Mouse (Mus musculus) ES-Bruce4 (cell line): ENCODE results near the gene Lamc2. TPM values are rescaled to one million over a fixed set of nuclear protein-coding genes. Genes with fewer than 3 reads are reported as not detected.

Source experiments
- H3K27ac ChIP-seq: 2 replicates; pipeline ENCODE4 v1.5.1; 2012; ENCODE audit warnings: low read length, inconsistent platforms; ENCODE audit not compliant: insufficient read depth
- H3K27me3 ChIP-seq: 2 replicates; pipeline ENCODE4 v1.6.1; 2012; ENCODE audit warnings: mild to moderate bottlenecking, low read length, inconsistent platforms; ENCODE audit not compliant: control insufficient read depth, poor library complexity, insufficient read depth, severe bottlenecking
- H3K36me3 ChIP-seq: 2 replicates; pipeline ENCODE4 v1.6.1; 2012; ENCODE audit warnings: inconsistent platforms, mild to moderate bottlenecking, low read length, moderate library complexity; ENCODE audit not compliant: control insufficient read depth, poor library complexity, insufficient read depth, severe bottlenecking
- H3K4me1 ChIP-seq: one replicate; pipeline ENCODE4 v1.8.1; 2011; ENCODE audit warnings: low read length; ENCODE audit not compliant: control insufficient read depth, insufficient read depth
- H3K4me3 ChIP-seq: 2 replicates; pipeline ENCODE4 v1.5.1; 2011; ENCODE audit warnings: low read depth, mild to moderate bottlenecking, low read length
- H3K9ac ChIP-seq: 2 replicates; pipeline ENCODE4 v1.6.1; 2012; ENCODE audit warnings: low read depth, mild to moderate bottlenecking, inconsistent platforms; ENCODE audit not compliant: poor library complexity, severe bottlenecking
- H3K9me3 ChIP-seq: replicated peaks from 2 replicates; pipeline ENCODE4 v1.6.1; 2012; ENCODE audit warnings: mild to moderate bottlenecking, low read length, inconsistent platforms; ENCODE audit not compliant: control insufficient read depth, poor library complexity, insufficient read depth, severe bottlenecking
- CTCF ChIP-seq: IDR thresholded peaks from one replicate; pipeline ENCODE4 v1.8.1; 2011; ENCODE audit warnings: low read depth, low read length
- EP300 ChIP-seq: IDR thresholded peaks from 2 replicates; pipeline ENCODE4 v1.6.1; 2011; ENCODE audit warnings: low read depth, low read length; ENCODE audit not compliant: insufficient read depth
- POLR2A ChIP-seq: IDR thresholded peaks from one replicate; pipeline ENCODE4 v1.8.1; 2011; ENCODE audit warnings: low read length; ENCODE audit not compliant: insufficient read depth
- polyA plus RNA-seq: library from polyadenylated mRNA; stranded (reverse); fragments of >200 nt; gene quantifications from 2 replicates; pipeline ENCODE4 v1.2.4, GENCODE M21; 2011; ENCODE audit warnings: low read depth; ENCODE audit not compliant: missing spikeins, insufficient read depth, insufficient read length

Lamc2 gene
- polyA plus RNA-seq, 1 experiment, result 46.1 TPM

DNA sequence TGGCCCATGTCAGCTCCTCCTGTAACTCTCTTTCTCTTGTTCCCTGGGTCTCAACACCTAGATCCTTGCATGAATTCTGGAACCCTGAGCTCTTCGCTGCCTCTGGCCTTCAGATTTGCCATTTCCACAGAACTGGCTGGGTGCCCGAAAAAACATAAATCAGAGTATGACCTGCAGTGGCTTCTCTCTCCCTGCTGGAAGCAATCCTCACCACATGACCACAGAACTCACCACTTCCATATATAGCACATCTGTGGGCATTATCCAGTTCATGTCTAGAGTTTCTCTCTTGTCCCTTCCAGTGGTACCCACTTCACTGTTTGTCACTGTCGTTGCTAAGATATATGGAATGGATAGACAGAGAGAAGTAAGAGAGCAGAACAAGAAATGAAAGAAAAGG, 13.0 kb downstream of the Lamc2 start:
- Histone ChIP-seq H3K4me3 (no peak overlapping the region), H3K4me1 (peaks cover 3% of the 10 kb centered on the region), H3K9ac (no peak overlapping the region), H3K36me3 (no peaks in the 10 kb centered on the region), H3K27me3 (no peaks in the 10 kb centered on the region), H3K9me3 (no peaks in the 10 kb centered on the region), H3K27ac (no peak overlapping the region)
- TF ChIP-seq CTCF (no peak), POLR2A (no peak), EP300 (no peak)

- Histone ChIP-seq H3K9ac (no peak overlapping the region), H3K27ac (peak overlapping the region; percentile 47; the same call in 1 of the 2 replicates)
These were observed 13.9 kb downstream of the Lamc2 start for GRCm38 (mm10) chr1:153172291-153172731.

GRCm38 (mm10) chr1:153171011-153171410, 15.2 kb downstream of the Lamc2 start:
- Histone ChIP-seq H3K4me3 (no peak overlapping the region), H3K27ac (no peak overlapping the region), H3K4me1 (peaks cover 3% of the 10 kb centered on the region), H3K9ac (no peak overlapping the region), H3K36me3 (no peaks in the 10 kb centered on the region), H3K9me3 (no peaks in the 10 kb centered on the region), H3K27me3 (no peaks in the 10 kb centered on the region)
- TF ChIP-seq POLR2A (no peak), EP300 (no peak), CTCF (no peak)

More at GRCm38 (mm10) chr1:153172291-153172731, 13.9 kb downstream of the Lamc2 start:
- no peak overlapping the region for H3K4me3 ChIP-seq
- H3K27me3 ChIP-seq, result no peaks in the 10 kb centered on the region
- no peak for TF ChIP-seq CTCF
- TF ChIP-seq EP300, result no peak
- no peak for TF ChIP-seq POLR2A
- peaks cover 3% of the 10 kb centered on the region for H3K4me1 ChIP-seq
- no peaks in the 10 kb centered on the region for H3K36me3 ChIP-seq
- H3K9me3 ChIP-seq, result no peaks in the 10 kb centered on the region

DNA sequence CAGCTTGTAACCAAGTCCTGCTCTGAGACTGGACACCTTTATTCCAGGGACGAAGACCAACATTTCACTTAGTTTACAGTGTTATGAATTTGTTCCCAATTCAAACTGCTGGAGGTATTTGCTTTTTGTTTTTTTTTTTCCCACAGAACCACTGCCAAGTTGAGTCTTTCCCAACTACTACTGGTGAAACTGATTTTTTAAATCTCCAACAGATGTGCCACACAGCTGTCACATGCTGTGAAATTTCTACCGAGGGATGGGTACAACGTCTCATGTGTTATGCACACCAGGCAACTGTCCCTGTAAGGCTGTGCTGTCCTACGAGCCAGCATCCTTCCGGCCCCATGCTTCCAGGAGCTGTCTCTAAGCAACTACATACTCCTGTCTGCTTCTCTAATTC, 18.0 kb downstream of the Lamc2 start:
- H3K4me1 ChIP-seq, result no peaks in the 10 kb centered on the region
- no peaks in the 10 kb centered on the region for H3K36me3 ChIP-seq
- TF ChIP-seq CTCF (no peak), EP300 (no peak), POLR2A (no peak)
- H3K27ac ChIP-seq, result no peak overlapping the region
- H3K27me3 ChIP-seq, result no peaks in the 10 kb centered on the region
- H3K9me3 ChIP-seq, result no peaks in the 10 kb centered on the region
- H3K9ac ChIP-seq, result no peak overlapping the region
- no peak overlapping the region for H3K4me3 ChIP-seq

- no peak overlapping the region for H3K9ac ChIP-seq
- TF ChIP-seq CTCF, result no peak
- no peak overlapping the region for H3K27ac ChIP-seq
- no peak overlapping the region for H3K4me3 ChIP-seq
- H3K9me3 ChIP-seq, result no peaks in the 10 kb centered on the region
- H3K36me3 ChIP-seq, result no peaks in the 10 kb centered on the region
- H3K4me1 ChIP-seq, result no peaks in the 10 kb centered on the region
- H3K27me3 ChIP-seq, result no peaks in the 10 kb centered on the region
These were observed 22.4 kb downstream of the Lamc2 start for GRCm38 (mm10) chr1:153163831-153164230.

DNA sequence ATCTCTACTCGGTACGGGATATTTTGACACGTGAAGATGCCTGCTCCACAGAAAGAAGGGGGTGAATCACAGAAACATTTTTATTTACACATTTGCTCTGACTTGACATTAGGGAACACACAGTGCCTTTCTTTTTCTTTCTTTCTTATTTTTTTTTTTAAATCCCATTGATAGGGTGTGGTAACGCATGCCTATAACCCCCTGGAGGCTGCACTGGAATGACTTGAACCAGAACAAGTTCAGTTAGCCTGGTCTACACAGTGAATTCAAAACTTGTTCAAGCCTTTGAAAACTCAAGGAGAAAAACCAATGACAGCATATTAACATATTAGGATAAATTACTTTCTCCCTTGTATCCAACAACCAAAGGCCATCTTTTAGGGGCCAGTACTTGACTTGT, 27.1 kb downstream of the Lamc2 start:
- Histone ChIP-seq H3K27me3 (no peaks in the 10 kb centered on the region), H3K9me3 (no peaks in the 10 kb centered on the region), H3K36me3 (no peaks in the 10 kb centered on the region), H3K4me1 (no peaks in the 10 kb centered on the region), H3K27ac (no peak overlapping the region), H3K4me3 (no peak overlapping the region), H3K9ac (no peak overlapping the region)
- no peak for TF ChIP-seq EP300
- no peak for TF ChIP-seq CTCF
- TF ChIP-seq POLR2A, result no peak
